Mouse (Mus musculus) brain, embryonic 18.5 days (tissue): ENCODE measurements around the gene Oxnad1.
"Not testable (repeated sequence)": the region's sequence is repeated elsewhere in the genome, so short reads cannot be mapped to it uniquely, and the experiment has no call there.

Source experiments
- DNase-seq: peaks from one replicate; pipeline ENCODE4 v3.0.0-alpha.2; 2012; ENCODE audit warnings: low read depth, low spot score

Oxnad1 gene

DNA sequence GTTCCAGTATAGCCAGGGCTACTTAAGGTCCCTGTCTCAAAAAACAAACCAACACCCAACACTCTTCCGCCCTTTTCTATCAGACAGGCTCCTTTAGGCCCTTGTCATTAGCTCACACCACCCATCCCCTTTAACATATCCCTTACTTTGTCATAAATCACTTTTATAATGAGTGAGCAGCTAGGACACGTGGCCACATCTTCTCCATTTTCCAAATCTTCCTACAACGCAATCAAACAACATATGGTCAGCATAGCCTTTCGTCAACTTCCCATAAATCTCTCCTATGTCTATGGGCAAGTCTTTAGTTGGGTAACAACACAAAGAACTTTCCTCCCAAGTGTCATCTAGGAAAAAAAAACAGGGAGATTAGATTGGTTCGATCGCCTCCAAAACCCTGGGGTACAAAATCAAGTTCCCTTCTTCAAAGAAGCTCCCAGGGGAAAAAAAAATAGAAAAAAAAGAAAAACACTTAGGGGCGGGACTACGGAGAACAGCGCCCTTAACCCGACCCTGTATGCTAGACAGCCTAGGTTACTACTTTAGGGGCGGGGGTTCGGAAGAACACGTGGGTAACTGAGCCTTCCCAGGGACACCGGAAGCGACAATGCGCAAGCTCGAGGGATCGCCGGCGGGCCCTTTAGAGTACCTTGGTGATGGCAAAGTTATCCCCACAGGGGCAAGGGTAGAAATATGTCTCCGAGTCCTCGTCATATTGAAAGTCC lies at the start of gene Oxnad1:
Oxnad1 (plus strand) TSS at position 614 of the 725 bp plus-strand sequence.
- peak; percentile 84 for DNase-seq

GRCm38 (mm10) chr14:32036482-32036881 lies 48.7 kb upstream of the Oxnad1 start:
- no peak for DNase-seq

DNA sequence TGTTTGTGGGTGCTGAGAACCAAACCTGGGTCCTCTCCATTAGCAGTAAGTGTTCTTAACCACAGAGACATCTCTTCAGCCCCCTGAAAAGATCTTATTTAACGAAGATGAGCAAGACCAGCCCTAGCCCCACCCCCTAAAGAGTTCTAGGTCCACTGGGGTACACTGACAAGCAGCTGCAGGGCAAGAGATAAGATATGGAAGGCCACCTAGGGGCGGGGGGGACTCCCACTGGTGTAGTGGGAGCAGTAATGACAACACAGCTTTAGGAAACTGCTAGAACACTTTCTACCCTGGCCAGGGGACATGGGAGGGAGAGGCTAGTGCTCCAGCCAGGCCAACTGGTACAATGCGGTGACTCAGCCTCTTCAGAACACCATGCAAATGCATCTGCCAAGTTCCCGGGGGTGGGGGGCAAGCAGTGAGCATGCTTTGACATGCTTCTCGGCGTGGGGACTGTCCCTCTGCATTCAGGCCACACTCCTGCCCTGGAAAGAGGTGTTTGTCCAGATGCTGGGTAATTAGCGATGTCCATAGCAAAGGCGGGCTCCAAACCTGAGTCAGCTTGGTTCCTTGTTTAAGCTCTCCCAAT lies 47.4 kb upstream of the Oxnad1 start:
- no peak for DNase-seq

GRCm38 (mm10) chr14:32042108-32042507 lies 43.1 kb upstream of the Oxnad1 start:
- DNase-seq = no peak

- DNase-seq = no peak
Measured at GRCm38 (mm10) chr14:32046357-32046756, 38.8 kb upstream of the Oxnad1 start.

DNA sequence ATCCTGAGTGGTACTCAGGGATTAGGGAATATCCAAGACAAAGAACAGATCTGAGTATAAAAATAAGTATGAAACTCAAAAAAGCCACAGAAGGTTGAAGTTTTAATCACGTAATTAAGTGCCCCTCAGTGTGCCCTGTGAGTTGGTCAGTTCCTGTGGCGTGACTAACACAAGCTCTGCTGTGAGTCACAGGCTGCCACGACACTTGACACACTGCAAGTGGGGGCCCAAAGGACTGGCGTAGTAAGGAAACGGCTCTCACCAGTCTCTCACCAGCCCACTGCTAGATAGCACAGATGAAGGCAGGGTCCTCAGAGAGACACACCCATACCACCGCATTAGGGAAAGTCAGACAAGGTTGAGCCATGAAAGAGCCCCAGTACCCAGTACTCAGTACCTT lies 35.0 kb upstream of the Oxnad1 start:
- no peak for DNase-seq

DNA sequence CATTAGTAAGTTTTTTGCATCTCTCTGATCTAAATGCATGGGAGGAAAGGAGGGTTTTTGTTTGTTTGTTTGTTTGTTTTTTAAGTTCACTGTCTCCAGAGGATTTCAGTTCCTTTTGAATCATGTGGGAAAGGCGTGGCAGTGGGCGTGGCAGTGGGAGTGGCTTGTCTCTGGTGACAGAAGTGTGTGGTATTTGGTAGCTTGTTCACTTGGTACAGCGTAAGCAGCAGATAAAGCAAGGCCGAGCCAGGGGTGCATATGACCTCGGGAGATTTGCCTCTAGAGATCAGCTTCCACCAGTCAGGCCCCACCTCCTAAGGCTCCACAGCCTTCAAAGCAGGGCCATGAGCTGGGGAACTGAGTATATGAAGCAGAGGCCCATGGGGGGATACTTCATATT lies 31.3 kb upstream of the Oxnad1 start:
- DNase-seq = no peak

DNA sequence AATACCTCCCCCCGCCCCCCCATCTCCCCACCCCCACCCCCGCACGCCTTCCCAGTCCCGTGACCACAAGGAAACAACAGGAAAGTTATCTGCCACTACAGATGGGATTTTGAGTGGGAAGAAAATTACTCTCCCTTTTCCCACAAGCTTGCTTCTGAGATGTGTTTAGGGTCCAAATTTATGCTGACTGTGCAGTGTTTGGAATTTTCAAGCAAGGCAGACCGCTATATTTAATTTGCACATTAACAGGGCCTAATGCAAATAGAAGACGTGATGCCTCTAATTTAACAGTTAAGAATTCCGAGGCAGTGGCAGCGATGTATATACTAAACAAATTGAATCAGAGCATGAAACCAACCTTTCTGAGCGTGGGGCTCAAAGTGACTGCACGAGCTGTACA lies 30.4 kb upstream of the Oxnad1 start:
- DNase-seq = no peak

DNA sequence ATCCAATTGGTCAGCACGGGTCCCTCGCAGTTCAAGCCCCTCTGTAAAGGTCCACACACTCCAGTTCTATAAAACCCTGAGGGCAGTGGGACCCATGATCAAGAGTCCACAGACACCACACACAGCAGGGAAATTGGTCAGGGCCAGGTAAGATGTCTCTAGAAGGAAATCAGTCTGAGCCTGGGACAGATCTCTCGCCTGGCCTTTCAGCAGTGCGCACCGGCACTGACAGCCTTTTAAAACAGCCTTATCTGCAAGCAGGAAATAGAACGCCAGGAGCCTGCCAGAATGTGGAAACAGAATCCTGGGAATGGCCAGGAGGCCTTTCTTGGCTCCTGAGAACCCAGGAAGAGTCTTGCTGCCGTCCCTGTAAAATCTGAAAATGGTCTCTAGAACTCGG lies 29.4 kb upstream of the Oxnad1 start:
- no peak for DNase-seq

DNA sequence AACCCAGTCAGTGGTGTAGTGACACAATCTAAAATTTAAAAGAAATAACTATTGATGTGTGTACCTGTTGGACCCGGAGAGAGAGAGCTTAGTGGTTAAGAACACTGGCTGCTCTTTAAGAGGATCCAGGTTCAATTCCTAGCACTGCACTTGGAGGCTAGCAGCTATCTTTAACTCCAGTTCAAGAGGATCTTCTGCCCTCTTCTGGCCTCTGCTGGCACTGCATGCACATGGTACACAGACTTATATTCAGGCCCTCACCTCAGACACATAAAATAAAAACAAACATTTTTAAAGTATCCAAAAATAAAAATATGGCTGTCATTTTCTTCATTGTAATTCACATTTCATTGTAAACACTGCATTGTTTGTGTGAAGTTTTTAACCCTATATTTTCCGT lies 28.5 kb upstream of the Oxnad1 start:
- no peak for DNase-seq

DNA sequence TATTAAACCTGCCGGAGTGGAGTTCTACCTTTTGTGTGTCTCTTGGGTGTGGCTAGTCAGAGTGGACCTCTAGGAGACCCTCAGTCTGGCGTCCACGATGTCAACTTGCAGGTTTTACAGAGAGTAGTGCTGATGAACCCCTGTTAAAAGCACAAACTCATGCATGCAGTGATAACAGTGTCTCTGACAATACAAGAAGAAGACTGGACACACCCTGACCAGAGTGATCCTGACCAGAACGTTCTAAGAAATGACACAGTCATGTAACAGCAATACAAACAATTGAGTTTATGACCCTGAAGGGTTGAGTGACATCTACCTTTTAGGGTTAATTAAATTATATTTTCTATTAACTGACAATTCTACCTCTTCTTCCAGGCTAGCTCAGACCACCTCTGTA lies 27.5 kb upstream of the Oxnad1 start:
- no peak for DNase-seq

DNA sequence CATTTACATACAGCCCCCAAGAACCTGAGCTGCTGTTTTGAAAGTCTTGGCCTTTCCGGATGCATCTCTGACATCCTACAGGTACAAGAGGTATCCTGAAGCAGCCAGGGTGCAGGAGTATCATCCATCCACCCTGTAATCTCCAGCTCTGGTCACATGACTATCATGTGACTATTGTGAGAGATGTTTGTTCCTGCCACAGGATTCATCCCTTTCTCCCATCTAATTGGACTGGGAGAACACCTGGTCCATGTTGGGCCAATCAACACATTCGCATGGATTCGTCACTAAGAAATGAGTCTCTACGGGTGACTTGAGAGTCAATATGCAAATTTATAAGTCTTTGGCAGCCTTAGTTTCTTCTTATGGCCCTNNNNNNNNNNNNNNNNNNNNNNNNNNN lies 23.8 kb upstream of the Oxnad1 start:
- DNase-seq = no peak

DNA sequence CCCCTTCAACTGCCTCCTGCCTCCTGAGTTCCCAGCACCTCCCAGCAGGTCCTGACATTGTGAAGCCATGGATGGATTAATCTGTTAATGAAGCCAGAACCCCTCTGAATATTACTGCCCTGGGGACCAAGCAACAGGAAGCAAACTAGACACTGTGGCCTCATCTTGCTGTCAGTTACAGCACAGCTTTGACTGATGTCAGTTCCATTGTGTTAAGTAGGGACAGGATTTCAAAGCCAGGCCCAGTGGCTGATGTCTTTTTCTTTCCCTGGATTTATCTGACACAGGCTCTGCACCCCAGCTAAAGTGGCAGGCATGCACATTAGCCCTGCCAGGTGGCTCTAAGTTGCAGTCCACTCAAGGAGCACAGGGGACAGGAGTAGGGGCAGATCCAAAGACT lies 12.4 kb upstream of the Oxnad1 start:
- no peak for DNase-seq

DNA sequence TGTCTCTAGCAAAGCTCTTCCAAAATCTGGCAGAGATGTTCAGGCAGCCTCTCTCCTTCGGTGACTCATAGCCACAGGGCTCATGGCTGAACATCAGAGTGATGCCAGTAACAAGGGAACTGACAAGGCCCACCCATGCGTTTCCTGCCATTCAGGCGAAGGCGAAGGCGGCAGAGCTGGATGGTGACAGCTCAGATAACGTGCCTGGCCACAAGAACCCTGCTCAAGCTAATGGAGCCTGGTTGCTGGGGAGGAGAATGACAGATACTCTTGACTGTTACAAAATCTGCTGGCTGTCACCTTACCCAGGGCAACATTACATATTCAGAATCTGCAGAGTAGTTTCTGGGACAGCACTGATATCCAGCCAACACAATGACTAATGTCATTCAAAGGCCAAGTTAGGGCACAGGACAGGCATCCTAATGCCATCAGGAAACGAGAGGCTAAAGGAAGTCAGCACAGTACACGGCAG lies 11.9 kb upstream of the Oxnad1 start:
- DNase-seq = no peak

- DNase-seq = no peak
Measured at GRCm38 (mm10) chr14:32073901-32074300, 11.3 kb upstream of the Oxnad1 start.

DNA sequence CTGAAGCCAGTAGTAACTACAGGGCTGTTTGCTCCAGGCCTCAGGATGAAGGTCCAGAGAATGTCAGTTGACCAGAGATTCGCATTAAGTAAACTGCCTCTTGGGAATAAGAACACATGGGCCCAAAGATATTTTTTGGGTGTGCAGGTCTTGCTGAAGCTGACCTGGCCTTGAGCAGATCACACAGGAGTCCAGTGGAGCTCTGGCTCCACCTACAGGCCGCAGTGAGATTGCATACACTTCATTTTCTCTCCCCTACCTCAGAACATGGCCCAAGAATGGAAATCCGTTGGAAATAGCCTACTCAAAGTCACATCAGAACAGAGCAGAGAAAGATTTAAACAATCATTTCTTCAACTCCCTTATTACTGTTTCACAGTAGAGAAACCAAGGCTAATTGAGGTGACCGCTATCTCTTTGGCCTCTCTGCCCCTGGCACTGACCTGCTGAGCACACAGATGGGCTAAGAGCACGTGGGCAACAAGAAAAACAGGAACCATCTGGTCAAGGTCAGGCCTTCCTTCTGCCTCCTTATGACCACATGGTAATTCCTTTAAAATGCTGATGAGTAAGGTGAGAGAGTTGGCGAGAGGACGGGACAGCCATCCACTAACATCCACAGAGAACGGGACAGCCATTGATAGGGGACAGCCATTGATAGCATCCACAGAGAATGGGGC lies 8.1 kb upstream of the Oxnad1 start:
- DNase-seq = peak; percentile 18

DNA sequence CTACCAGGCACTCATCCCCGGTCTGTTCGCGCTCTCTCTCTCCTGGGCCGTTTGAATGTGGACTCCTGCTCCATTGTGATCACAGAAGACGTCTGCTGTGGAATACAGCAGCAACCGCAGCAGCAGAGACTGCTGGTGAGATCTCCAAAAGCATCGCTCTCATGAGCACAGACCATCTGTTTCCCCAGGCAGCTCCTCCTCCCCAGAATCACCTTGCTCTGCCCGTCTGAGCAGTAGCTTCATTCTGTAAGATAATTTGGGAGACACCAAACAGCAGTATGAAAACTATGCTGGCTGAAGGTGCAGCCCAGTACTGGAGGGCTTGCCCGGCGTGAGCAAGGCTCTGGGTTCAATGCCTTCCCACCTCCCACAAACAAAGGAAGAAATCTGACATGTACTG lies 4.1 kb upstream of the Oxnad1 start:
- DNase-seq = no peak

DNA sequence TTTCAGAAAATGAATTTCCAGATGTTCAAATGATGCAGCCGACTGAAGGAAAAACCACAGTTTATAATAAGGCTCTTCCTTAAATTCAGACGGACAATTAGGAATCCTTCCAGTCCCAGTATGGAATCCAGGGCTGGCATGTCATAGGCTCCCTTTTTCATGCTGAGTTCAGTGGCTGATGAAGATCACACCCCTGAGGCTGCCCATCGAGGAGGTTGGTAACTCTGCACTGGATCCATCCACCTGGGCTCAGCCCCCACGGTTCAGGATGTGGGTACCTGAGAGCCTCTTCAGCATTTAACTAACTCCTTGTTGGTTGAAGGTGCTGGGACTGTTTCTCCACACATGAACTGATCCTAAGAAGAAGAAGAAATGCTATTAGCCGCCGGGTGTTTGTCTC lies 2.3 kb upstream of the Oxnad1 start:
- DNase-seq = no peak

DNA sequence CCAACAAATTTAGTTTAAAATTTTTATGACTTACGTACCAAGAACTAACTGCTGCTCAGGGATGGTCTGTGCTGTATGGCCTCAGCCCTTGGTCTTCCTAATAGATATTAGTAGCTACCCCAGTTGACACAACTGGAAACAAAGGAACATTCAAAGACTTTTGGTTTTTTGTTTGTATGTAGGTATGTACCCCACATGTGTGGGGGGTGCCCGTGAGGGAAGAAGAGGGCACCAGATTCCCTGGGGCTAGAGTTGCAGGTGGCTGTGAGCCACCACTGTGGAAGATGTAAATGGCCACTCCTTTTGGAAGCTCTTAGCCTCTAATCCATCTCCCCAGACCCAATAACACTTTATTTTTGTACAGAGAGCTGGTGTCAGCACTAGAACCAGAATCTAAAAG lies 1.7 kb upstream of the Oxnad1 start:
- DNase-seq = no peak

DNA sequence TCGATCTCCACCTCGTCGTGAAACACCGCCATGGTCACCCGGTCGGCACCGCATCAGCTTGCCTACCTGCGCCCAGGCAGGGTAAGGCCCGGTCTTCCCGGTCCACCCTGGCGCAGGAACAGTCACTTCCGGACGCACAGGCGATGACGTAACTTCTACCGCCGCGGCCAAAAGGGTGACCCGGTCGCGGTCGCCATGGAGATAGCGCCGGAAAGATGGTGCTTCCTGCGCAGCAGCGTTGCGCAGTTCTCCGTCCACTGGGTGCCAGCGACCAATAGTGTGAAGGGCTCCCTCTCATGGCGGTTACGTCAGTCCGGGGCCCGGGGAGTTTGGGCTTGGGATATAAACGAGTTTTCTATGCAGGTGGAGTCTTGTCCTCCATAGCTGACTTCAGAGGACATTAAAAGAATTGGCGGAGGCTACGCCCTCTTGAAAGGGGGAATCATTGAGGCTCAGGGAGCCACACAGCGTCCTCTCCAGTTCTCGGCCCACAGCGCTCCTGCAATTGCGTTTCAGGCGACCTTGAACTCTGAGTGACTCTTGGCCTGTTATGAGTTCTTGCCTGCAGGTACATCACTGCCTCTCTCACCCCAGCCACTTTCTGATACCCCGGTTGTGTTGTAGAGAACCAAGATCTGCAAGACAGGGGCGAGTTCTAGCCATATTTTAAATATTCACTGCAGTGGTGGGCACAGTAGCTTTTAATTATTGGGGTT lies 470 bp downstream of the Oxnad1 start, which contains the start of gene Dph3:
Dph3 (minus strand) TSS at position 244 of the 716 bp plus-strand sequence.
- DNase-seq = peak; percentile 94

- no peak for DNase-seq
Measured at GRCm38 (mm10) chr14:32086226-32086625, 1.1 kb downstream of the Oxnad1 start.

GRCm38 (mm10) chr14:32087584-32088248 lies 2.5 kb downstream of the Oxnad1 start:
- not testable (repeated sequence) for DNase-seq
